Mouse (Mus musculus): ENCODE data around the gene Olfr195.
"Not testable (repeated sequence)": the region's sequence is repeated elsewhere in the genome, so short reads cannot be mapped to it uniquely, and the experiment has no call there.

The Olfr195 gene

GRCm38 (mm10) chr16:59146746-59147145 lies at the start of gene Olfr195:
Olfr195 (plus strand) TSS chr16:59147046.
- DNase-seq (ENCODE audit: low read depth, low spot score): no peak

- no peak for DNase-seq (ENCODE audit: low read depth, low spot score)
Observed at GRCm38 (mm10) chr16:59105312-59105711, 41.5 kb upstream of the Olfr195 start.

DNA sequence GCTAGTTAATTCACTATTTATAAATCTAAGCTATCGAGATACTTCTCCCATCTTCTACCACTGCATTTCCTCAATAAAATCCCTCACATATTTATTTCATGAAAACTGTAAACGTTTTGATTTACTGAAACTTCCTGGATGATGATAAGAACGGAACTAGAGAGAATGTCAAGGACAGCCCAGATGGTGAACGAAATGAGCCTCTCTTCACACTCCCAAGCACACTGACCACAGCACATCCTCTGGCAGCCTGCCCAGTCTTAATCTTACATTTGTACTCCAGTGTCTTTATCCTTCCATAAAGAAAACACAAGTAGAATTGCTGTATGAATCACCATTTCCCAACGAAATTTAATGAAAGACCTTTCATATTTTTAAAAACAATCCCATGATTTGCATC lies 38.3 kb upstream of the Olfr195 start:
- not testable (repeated sequence) for DNase-seq (ENCODE audit: low read depth, low spot score)

GRCm38 (mm10) chr16:59111781-59112180 lies 35.1 kb upstream of the Olfr195 start, which contains the start of gene Olfr193:
Olfr193 (minus strand) TSS chr16:59111881.
- DNase-seq (ENCODE audit: low read depth, low spot score): no peak

DNA sequence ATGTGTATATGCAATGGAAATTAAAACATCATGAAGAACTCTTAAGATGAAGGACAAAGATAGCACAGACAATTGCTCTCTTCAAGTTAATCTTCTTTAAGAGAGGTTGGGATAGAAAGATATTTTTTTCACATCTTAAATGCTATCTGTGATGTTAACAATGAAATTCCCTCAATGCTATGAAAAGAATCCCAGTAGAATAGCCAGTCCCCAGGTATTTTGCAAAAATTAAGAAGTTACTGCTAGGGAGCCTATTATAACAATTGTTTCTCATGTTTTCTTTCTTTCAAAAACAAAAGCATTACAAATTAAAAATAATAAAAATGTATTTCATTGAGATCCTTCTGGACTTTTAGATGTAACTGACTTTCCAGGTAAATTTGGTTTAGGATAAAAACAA lies 25.9 kb upstream of the Olfr195 start, which contains the start of gene Olfr194:
Olfr194 (minus strand) TSS at position 101 of the 400 bp plus-strand sequence.
- no peak for DNase-seq (ENCODE audit: low read depth, low spot score)

- no peak for DNase-seq (ENCODE audit: low read depth, low spot score)
Observed at GRCm38 (mm10) chr16:59130740-59131139, 16.1 kb upstream of the Olfr195 start.

- DNase-seq (ENCODE audit: low read depth, low spot score): no peak
Observed at GRCm38 (mm10) chr16:59141105-59141504, 5.7 kb upstream of the Olfr195 start.

DNA sequence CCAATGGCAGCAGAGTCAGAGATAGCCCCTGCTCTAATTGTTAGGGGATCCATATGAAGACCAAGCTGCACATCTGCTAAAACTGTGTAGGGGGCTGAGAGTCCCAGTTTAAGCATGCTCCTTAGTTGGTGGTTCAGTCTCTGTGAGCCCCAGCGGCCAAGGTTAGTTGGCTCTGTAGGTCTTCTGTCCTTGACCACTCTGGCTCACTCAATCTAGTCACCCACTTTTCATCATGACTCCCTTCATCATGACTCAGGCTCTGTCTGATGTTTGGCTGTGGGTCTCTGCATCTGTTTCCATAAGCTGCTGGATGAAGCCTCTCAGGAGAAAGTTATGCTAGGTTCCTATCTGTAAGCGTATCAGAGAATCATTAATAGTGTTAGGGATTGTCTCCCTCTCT lies 5.2 kb downstream of the Olfr195 start:
- no peak for DNase-seq (ENCODE audit: low read depth, low spot score)

DNA sequence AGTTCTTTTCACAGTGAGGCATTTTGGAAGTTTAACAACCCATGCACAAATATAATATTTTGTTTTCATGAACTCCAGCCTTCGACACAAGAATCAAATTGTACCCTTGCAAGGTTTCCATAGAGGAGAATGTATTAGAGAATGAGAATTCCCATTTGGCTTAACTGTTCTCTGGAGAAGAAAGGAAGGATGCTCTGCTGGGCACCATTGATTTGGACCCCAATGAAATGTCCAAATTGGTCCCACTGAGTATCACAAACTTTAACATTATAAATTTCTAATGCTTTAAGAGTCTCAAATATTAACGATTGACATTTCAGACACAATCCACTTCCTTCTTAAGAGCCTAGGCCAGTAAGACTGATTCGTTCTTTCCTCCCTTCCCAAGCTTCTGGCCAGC lies 23.5 kb downstream of the Olfr195 start, which contains the start of gene Olfr196:
Olfr196 (minus strand) TSS at position 101 of the 400 bp plus-strand sequence.
- DNase-seq (ENCODE audit: low read depth, low spot score): no peak
